Mouse (Mus musculus) splenic B cell, adult 2 months (primary cell): ENCODE data around the gene Fate1.

ENCODE experiments used
- DNase-seq: peaks from one replicate; pipeline ENCODE4 v3.0.0-alpha.2; 2011; ENCODE audit warnings: low read depth, low spot score
- H3K27me3 ChIP-seq: 2 replicates; pipeline ENCODE4 v1.6.1; 2012; ENCODE audit warnings: mild to moderate bottlenecking, low read length, moderate library complexity, mixed read lengths; ENCODE audit not compliant: control insufficient read depth, poor library complexity, insufficient read depth, severe bottlenecking
- H3K36me3 ChIP-seq: 2 replicates; pipeline ENCODE4 v1.6.1; 2012; ENCODE audit warnings: mild to moderate bottlenecking, low read length, moderate library complexity, mixed read lengths; ENCODE audit not compliant: control insufficient read depth, poor library complexity, insufficient read depth, severe bottlenecking

Gene Fate1

DNA sequence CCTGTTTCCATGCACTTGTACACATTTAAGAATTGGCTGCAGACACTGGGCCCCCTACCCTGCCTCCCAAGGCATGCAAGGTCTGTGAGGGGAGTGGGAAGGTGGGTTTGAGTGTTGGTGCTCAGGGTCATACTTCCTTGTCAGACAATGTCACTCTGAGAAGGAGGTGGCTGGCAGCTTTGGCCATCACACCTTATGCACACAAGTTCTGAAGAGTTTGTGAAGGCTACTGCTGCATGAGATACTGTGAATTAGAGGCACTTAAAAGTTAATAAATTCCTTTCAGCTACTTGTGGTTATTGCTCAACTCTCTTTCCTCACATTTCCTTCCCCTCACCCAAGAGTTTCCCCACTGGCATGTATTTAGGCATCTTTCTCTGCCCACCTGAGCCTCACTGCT, 37.1 kb downstream of the Fate1 start:
- no peak for DNase-seq
- Histone ChIP-seq H3K27me3 (no peaks in the 10 kb centered on the region), H3K36me3 (no peaks in the 10 kb centered on the region)

DNA sequence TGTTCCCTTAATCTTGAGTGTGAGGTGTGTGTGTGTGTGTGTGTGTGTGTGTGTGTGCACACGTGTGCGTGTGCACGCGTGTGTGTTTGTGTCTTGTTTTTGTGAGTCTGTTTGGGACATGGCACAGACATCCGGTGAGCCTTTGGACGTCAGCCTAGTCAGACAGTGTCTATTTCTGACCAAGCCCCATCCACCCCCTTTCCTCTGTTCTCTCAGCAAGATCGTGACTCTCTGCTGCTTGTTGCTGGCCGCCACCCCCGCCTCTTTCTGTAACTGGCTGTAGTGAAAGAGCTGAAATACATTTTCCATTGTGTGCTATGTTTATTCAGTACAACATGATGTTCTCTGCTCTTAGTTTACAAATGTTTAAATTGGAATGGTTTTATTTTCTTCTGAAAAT, 39.5 kb downstream of the Fate1 start:
- no peak for DNase-seq

DNA sequence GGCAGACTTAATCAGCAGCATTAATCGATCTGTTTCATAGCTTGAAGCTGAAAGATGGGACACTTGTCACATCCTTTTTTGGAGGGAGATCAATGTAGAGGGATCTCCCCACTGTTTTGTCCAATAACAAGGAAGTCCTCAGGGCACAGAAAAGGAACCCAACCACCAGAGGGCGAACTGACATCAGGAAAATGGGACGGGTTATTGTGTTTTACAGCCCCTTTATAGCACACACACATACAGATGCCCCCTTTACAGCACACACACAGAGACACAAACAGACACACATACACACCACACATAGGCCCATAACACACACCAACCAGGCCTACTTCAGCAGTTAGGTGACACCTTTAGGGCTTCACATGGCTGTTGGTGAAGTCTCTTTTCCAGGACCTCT, 40.0 kb downstream of the Fate1 start:
- H3K27me3 ChIP-seq = no peaks in the 10 kb centered on the region

More for the DNA sequence above, 39.5 kb downstream of the Fate1 start:
- Histone ChIP-seq H3K36me3 (no peaks in the 10 kb centered on the region), H3K27me3 (no peaks in the 10 kb centered on the region)

DNA sequence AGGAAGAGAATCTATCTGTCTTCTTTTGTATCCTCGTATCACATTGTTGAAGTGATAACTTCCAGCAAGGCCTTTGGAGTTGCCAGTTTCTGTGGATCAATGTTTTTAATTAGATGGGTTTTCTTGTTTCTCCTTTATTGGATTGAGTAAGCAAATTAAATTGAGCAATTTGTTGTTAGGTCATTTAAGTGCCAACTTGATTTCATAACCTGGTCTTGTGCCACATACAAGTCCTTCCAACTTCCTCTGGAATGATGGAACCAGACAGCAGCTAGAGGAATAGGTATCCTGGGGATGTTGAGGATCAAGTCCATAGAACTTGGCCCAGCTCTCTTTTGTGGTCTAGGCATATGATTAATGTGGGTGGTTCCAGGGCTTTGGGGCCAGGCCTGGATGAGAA, 49.5 kb downstream of the Fate1 start:
- no peak for DNase-seq
- Histone ChIP-seq H3K36me3 (no peaks in the 10 kb centered on the region), H3K27me3 (no peaks in the 10 kb centered on the region)

More for the DNA sequence above, 40.0 kb downstream of the Fate1 start:
- DNase-seq = no peak
- no peaks in the 10 kb centered on the region for H3K36me3 ChIP-seq

DNA sequence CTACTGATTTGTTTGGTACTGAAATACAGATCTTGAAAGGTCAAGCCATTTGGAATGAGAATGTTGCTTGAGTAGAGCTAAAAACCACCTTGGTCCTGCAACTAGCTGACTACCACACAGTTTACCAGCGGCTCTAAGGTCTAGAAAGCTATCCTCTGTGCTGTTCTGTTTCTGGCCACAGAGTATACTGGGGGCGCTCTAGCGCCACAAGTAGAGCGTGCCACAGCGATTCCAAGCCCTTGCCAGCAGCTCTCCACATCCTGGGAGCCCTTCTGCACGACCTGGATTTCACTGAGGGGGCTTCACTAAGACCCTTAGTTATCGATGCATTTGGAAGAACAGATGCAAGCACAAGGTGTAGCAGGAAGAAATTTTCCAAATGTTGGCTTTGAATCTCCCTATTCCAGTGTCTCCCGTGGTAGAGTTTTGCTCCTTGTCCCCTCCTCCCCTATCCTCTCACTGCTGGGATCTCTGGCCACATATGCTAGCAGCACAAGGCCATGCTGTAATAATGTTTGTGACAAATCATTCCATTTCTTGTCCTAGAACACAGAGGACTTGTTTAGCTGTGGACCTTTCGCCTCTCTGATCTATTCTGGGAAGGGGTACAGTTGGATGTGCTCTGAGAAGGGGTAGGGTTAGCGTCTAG, 50.1 kb downstream of the Fate1 start:
- no peaks in the 10 kb centered on the region for H3K36me3 ChIP-seq
- H3K27me3 ChIP-seq = no peaks in the 10 kb centered on the region
- no peak for DNase-seq

DNA sequence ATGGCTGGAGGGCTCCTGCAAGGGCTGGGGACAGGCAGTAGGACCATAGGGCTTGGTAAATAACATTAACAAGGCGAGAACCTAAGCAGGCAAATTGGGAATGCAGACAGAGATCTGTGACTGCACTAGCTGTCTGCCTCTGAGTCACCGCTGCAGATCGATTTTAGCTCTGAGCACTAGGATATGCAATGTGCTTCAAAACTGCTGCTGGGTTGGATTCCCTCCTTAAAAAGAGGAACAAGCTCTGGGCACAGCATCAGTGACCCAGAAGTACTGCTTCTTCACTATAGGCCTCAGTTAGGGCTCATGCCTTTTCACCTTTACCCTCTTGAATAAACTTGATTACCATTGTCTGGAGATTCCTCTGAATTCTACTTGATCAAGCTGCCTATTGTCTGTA, 50.8 kb downstream of the Fate1 start:
- DNase-seq = no peak
- Histone ChIP-seq H3K36me3 (no peaks in the 10 kb centered on the region), H3K27me3 (no peaks in the 10 kb centered on the region)
